Mouse (Mus musculus): ENCODE results near the gene 2210016F16Rik. TPM values are rescaled to one million over a fixed set of nuclear protein-coding genes. Genes with fewer than 3 reads are reported as not detected.

The 2210016F16Rik gene
- polyA plus RNA-seq (2012; ENCODE audit: low replicate concordance) = 33.9 and 40.1 TPM in 2 replicates

GRCm38 (mm10) chr13:58384779-58385546, at the start of gene 2210016F16Rik:
Gene 2210016F16Rik (minus strand): TSS chr13:58385225.

DNA sequence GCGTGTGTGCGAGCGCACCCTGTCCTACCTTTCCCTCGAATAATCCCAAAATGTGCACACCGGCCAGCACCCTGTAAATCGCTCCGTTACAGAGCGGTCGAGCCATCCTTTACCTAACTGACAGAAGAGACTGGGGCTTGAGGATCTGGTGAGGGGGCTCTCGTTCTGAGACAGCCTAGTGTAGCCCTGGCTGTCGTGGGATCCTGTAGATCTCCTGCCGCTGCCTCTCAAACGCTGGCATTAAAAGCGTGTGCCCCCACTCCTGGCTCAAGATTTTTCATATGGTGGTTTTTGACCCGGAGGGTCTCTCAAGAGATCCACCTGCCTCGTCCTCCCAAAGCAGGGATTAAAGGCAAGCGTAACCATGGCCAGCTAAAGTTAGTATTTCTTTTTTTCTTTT, 18.2 kb upstream of the 2210016F16Rik start, which contains the start of gene Hnrnpk:
Gene Hnrnpk (minus strand): TSS at position 101 of the 400 bp plus-strand sequence.

DNA sequence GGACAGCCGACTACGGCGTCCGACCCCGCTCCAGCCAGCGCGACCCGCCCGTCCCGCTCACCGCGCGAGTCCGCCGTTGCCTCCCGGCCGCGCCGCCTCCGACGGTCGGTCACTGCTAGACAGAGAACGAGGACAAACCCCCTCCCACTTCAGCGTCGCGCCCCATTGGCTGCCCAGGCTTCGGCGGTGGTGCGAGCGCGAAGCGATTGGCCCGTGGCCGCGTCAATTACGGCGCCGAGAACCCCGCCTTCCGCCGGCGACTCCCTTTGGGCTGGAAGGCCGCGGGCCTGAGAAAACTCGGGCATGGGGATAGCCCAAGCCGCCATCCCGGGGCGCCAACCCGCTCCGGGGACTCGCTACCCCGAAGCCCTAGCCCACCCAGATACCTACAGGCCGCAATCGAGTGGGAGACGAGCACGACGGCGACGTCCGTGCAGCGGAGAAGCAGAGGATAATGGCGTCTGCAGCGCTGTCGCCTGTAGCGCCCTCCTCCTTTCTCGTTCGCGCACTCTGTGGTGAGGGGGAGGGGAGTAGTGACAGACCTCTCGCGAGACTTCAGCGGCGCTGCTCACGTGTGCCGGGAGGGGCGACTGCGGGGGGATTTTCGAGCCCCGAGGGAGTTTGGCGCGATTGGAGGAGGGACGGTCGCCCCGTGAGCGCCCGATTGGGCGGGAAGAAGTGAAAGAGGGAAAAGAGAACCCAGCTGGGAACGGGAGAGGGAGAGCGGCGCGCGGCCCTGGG, 17.1 kb upstream of the 2210016F16Rik start, which contains the start of gene Rmi1:
Gene Rmi1 (plus strand): TSS at position 246 of the 741 bp plus-strand sequence.

GRCm38 (mm10) chr13:58358629-58359303, 26.3 kb downstream of the 2210016F16Rik start, which contains the start of gene Kif27:
Gene Kif27 (minus strand): TSS chr13:58359122.

Other genes starting within 250 kb of the 2210016F16Rik start
- 5.4 and 8.9 TPM in 2 replicates for gene Idnk, start 227.6 kb downstream of the 2210016F16Rik start, polyA plus RNA-seq (2012; ENCODE audit: low replicate concordance)
- 58.9 and 77.5 TPM in 2 replicates for gene Ubqln1, start 169.6 kb downstream of the 2210016F16Rik start, polyA plus RNA-seq (2012; ENCODE audit: low replicate concordance)
- gene Gkap1, start 109.5 kb downstream of the 2210016F16Rik start, polyA plus RNA-seq (2012; ENCODE audit: low replicate concordance) = 0.82 and 1.1 TPM in 2 replicates
- gene Kif27, start 26.1 kb downstream of the 2210016F16Rik start, polyA plus RNA-seq (2012; ENCODE audit: low replicate concordance) = 0.08 TPM in 1 of 2 replicates, not detected in the other
- 37.4 TPM in 2 replicates for gene Rmi1, start 17.0 kb upstream of the 2210016F16Rik start, polyA plus RNA-seq (2012; ENCODE audit: low replicate concordance)
- gene Hnrnpk, start 18.1 kb upstream of the 2210016F16Rik start, polyA plus RNA-seq (2012; ENCODE audit: low replicate concordance) = 356 and 390 TPM in 2 replicates
- gene Slc28a3, start 225.7 kb upstream of the 2210016F16Rik start, polyA plus RNA-seq (2012; ENCODE audit: low replicate concordance) = not detected in 2 replicates

Measured in leukemia stem cell, adult 10-12 weeks (primary cell).